ENCODE assay signal across 8 mouse cellular contexts in the genomic region with DNA sequence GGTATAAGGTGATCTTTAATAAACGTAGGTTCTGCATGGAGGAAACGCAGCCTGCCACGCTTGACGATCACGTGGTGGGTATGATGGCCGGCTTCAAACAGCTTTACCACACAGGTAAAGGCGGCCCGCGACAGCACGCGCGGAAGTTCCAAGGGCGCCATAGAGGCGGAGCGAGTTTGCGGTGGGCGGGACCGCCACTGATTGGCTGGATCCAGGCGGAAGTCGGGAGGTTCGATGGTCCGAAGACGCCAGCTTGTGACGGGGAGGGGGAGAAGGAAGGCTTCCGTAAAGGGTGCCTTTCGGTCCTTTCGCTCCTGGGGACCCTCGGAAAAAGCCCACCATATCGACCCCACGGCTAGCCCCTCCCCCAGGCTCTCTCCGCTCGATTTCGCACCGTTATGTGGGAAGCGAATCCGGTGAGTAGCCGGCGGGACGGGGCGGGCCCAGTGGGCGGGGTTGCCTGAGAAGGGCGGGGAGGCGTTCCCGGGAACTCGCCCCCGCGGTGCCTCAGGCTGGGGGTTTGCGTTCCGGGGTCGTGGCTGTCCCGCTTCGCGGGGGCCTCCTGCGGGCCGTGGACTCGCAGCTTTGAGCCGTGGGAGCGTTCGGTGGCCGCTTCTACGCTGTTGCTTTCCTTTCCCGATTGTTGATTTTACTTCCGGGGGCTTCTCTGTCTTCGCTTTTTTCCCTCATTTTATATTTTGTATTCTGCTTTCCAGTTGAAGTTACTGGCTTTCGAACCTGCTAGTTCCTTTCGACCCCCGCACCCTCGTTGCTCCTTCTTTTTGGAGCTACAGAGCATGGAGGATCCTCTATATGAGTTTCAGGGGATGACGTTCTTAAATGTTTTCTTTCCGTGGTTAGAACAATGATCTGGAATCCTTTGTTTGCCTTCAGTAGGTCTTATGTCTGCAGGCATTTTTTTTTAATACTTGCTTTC. TPM values are rescaled to one million over a fixed set of nuclear protein-coding genes. Genes with fewer than 3 reads are reported as not detected.
DNase-seq lines count a peak whose midpoint lies in the region; ATAC-seq lines count a peak whose summit lies in the region.

No protein-coding gene starts in this region.

- under 1% methylated on average over 70 of the region's 70 CpGs for WGBS in heart, embryonic 13.5 days
- whole genome bisulfite sequencing in liver, embryonic 12.5 days (ENCODE audit: insufficient replicate concordance), result under 1% methylated on average over 69 of the region's 70 CpGs
- under 1% methylated on average over 70 of the region's 70 CpGs for WGBS in stomach, embryonic 15.5 days

- H3K9ac ChIP-seq in heart, embryonic 13.5 days, result peak overlapping the region; percentile 87
- H3K9ac ChIP-seq in liver, embryonic 12.5 days, result peak overlapping the region; percentile 80
- peak overlapping the region; percentile 27; the same call in 1 of the 2 replicates for H3K9ac ChIP-seq in stomach, embryonic 15.5 days

- no peaks in the 10 kb centered on the region for H3K9me3 ChIP-seq in heart, embryonic 13.5 days
- no peaks in the 10 kb centered on the region for H3K9me3 ChIP-seq in liver, embryonic 12.5 days (replicated peaks)
- no peaks in the 10 kb centered on the region for H3K9me3 ChIP-seq in stomach, embryonic 15.5 days

- H3K4me2 ChIP-seq in heart, embryonic 13.5 days, result peak overlapping the region; percentile 69
- H3K4me2 ChIP-seq in liver, embryonic 12.5 days, result peak overlapping the region; percentile 77
- H3K4me2 ChIP-seq in stomach, embryonic 15.5 days, result peak overlapping the region; percentile 63

- H3K4me3 ChIP-seq in heart, embryonic 13.5 days, result peak overlapping the region; percentile 79
- H3K4me3 ChIP-seq in liver, embryonic 12.5 days, result peak overlapping the region; percentile 78
- H3K4me3 ChIP-seq in stomach, embryonic 15.5 days (replicated peaks), result peak overlapping the region; percentile 61

- H3K36me3 ChIP-seq in heart, embryonic 13.5 days, result no peaks in the 10 kb centered on the region
- H3K36me3 ChIP-seq in liver, embryonic 12.5 days, result no peaks in the 10 kb centered on the region
- H3K36me3 ChIP-seq in stomach, embryonic 15.5 days, result no peaks in the 10 kb centered on the region

- peak; percentile 96 for DNase-seq in CD4-positive helper T cell, adult 2 months (ENCODE audit: low read depth, low spot score)
- DNase-seq in brain, embryonic 18.5 days (ENCODE audit: low read depth, low spot score), result peak; percentile 84
- DNase-seq in kidney, postnatal 10 days, result peak; percentile 95
- peak; percentile 88 to 94 for DNase-seq in natural killer cell, adult 2 months (ENCODE audit: low spot score in 2 of 2)

- peaks cover 8% of the 10 kb centered on the region for H3K4me1 ChIP-seq in heart, embryonic 13.5 days
- H3K4me1 ChIP-seq in liver, embryonic 12.5 days, result peaks cover 14% of the 10 kb centered on the region
- no peaks in the 10 kb centered on the region for H3K4me1 ChIP-seq in stomach, embryonic 15.5 days

- H3K27ac ChIP-seq in heart, embryonic 13.5 days (replicated peaks), result peak overlapping the region; percentile 80
- H3K27ac ChIP-seq in liver, embryonic 12.5 days, result peak overlapping the region; percentile 82
- H3K27ac ChIP-seq in stomach, embryonic 15.5 days, result peak overlapping the region; percentile 82

- H3K27me3 ChIP-seq in heart, embryonic 13.5 days (replicated peaks), result peaks cover 15% of the 10 kb centered on the region
- H3K27me3 ChIP-seq in liver, embryonic 12.5 days (replicated peaks), result peaks cover 23% of the 10 kb centered on the region
- H3K27me3 ChIP-seq in stomach, embryonic 15.5 days (replicated peaks), result no peaks in the 10 kb centered on the region

- ATAC-seq in erythroid progenitor cell, adult 5-6 weeks (replicated peaks; ENCODE audit: low FRiP score, poor library complexity, severe bottlenecking), result peak; percentile 99
- ATAC-seq in heart, embryonic 13.5 days (ENCODE audit: extremely low read depth, insufficient number of reproducible peaks, low FRiP score, low TSS enrichment), result peak; percentile 96
- peak; percentile 98 for ATAC-seq in liver, embryonic 12.5 days
- peak; percentile 96 for ATAC-seq in stomach, embryonic 15.5 days (ENCODE audit: insufficient read depth, low FRiP score, low read depth)

RNA-seq across cellular contexts. Expression of a gene that starts 7.0 kb away (rescaled TPM):
- total RNA-seq in erythroid progenitor cell, adult 5-6 weeks (2015; ENCODE audit: low replicate concordance), result 38.2 and 49.9 TPM in 2 replicates
- total RNA-seq in erythroid progenitor cell, adult 5-6 weeks (2017; ENCODE audit: low replicate concordance), result 58.1 and 84.8 TPM in 2 replicates
- polyA plus RNA-seq in heart, embryonic 13.5 days (2015; fragmentation: Nextera tagmentation; extraction: Ambion mirVana), result 17.0 and 18.7 TPM in 2 replicates
- polyA plus RNA-seq in liver, embryonic 12.5 days (2016; fragmentation: Nextera tagmentation; extraction: Ambion mirVana), result 8.2 and 10.2 TPM in 2 replicates
- 19.0 and 23.8 TPM in 2 replicates for polyA plus RNA-seq in stomach, embryonic 15.5 days (2015; fragmentation: Nextera tagmentation; extraction: Ambion mirVana)

Comparison
In these comparisons a context has a peak if more than half of its experiments do, and no peak if none do; other contexts are left out.
1. Peak in every context shown above with its lines: DNase-seq, ATAC-seq, H3K4me3 ChIP-seq and H3K27ac ChIP-seq.
2. H3K9ac ChIP-seq: peak in every context shown above with its lines; median percentile 87 in heart, embryonic 13.5 days; 80 in liver, embryonic 12.5 days; 27 in stomach, embryonic 15.5 days.